Mouse (Mus musculus): ENCODE results near the gene Inhbe.

The Inhbe gene

DNA sequence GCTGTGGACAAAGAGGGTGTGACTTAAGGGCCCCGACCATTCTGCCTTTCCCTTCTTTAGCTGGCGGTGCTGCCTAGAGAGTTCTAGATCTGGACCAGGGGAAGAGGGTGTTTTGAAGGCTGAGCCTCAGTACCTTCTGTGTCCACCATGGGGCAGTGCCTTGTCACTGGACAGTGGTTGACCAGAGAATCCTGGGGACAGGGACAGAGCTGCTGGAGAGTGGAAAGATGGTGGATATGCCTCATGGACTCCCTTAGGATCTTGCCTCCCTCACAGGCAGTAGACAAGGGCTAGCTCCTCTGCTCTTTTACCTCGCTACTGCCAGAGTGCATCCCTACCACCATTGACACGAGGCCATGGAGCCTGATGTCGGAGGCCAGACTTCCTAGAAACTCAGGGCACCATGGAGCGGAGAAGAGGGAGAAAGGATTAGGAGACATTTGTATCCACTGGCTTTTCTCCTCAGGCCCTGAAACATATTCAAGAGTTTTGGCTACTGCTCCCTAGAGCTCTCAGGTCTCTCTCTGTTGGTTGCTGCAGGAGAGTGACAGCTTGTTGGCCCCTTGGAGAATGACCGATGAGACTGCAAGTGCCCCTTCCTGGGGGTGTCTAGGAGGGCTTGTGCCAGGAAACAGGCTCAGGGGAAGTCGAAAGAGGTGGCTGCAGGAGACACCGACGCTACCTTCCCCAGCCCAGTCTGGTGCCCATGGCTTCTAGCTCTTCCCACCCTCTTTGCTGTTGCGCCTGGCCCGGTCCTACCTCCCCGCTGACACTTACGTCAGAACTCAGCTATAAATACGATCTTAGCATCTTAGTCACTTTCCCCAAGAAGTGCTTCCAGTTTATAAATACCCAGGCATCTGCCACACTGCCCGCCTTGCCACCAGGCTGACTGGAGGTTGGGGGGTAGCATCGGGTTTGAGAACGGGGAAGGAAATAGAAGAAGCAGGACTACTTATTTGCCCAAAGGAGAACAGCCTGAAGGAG, at the start of gene Inhbe:
Inhbe (minus strand) TSS at position 503 of the 987 bp plus-strand sequence.
- DNase-seq = peak; percentile 94

DNA sequence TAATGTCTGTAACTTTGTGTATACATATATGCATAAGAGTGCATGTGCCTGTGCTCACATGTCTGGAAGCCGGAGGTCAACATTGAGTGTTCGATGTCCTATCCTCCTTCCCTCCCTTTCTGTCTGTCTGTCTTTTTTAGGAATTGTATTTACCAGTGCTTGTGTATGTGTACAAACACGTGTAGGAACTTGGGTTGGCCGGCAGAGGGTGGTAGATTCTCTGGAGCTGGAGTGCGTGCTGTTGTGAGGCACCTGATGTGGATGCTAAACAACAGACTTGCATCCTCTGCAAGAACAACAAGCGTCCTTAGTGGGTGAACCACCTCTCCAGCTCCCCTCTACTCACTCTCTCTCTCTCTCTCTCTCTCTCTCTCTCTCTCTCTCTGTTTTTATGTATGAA, 37.6 kb upstream of the Inhbe start:
- no peak for DNase-seq

- no peak for DNase-seq
These were observed 27.5 kb upstream of the Inhbe start for GRCm38 (mm10) chr10:127381743-127382134.

GRCm38 (mm10) chr10:127380767-127381742, 26.8 kb upstream of the Inhbe start:
- DNase-seq = no peak

GRCm38 (mm10) chr10:127380251-127380691, 26.1 kb upstream of the Inhbe start, which contains the start of gene R3hdm2:
R3hdm2 (plus strand) TSS chr10:127380327.
- DNase-seq = peak; percentile 99

DNA sequence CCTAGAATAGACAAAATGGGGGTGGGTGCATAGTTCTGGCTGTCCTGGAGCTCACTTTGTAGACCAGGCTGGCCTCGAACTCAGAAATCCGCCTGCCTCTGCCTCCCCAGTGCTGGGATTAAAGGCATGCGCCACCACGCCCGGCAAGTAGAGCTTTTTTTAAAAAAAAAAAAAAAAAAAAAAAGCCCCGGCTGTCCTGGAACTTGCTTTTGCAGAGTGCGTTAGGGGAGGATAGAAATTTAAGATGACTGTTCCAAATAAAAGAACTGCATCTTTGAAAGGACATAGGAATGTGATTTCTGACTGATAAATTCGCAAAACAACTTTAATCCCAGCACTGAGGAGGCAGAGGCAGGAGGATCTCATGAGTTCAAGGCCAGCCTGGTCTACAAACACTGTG, 25.4 kb upstream of the Inhbe start:
- no peak for DNase-seq

- no peak for DNase-seq
These were observed 23.5 kb upstream of the Inhbe start for GRCm38 (mm10) chr10:127377700-127378099.

DNA sequence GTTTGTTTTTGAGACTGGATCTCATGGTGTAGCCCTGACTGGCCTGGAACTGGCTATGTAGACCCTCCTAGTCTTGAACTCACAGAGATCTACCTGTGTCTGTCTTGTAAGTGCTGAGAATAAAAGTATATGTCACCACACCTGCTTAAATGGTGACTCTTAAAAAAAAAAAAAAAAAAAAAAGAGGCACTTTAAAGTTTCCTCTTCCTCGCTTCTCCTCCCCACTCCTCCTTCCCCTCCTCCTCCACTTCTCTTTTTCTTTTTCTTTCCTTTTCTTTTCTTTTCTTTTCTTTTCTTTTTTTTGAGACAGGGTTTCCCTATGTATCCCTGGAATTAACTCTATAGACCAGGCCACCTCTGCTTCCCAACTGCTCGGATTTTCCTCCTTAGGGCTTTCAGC, 16.8 kb upstream of the Inhbe start:
- no peak for DNase-seq

GRCm38 (mm10) chr10:127369834-127370820, 15.9 kb upstream of the Inhbe start, which contains the start of gene Inhbc:
Inhbc (minus strand) TSS chr10:127370431.
- DNase-seq = no peak

DNA sequence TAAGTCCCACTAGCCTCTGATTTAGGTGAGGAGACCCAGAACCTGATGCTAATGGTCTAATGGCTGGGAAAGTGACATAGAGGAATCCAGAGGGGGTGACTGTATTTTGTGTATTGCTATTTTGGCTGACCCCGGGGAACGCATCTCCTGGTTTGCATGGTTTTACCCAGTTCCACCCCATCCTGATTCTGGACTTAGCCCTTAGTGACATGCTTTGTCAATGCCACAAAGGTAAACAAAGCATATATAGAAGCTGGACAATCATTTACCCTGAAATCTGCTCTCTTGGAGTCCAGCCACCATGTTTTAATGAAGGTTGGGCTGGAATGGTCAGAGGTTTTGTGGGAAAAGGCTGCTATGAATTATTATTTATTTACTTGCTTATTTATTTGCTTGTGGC, 14.1 kb upstream of the Inhbe start:
- DNase-seq = no peak

DNA sequence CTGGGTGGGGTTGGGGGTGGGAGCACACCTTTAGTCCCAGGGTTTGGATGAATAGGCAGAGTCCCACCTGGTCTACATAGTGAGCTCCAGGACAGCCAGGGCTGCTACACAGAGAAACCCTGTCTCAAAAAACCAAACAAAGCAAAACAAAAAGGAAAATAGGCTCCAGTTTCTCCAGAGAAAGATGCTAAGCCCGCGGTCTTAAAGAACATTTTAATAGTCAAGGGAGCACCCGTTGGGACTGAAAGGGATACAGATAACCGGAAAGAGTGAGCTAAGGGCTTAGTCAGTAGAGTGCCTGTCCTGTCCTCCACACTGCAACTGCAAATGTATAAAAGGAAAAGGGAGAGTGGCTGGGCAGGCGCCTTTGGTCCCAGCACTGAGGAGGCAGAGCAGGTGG, 12.9 kb upstream of the Inhbe start:
- no peak for DNase-seq

DNA sequence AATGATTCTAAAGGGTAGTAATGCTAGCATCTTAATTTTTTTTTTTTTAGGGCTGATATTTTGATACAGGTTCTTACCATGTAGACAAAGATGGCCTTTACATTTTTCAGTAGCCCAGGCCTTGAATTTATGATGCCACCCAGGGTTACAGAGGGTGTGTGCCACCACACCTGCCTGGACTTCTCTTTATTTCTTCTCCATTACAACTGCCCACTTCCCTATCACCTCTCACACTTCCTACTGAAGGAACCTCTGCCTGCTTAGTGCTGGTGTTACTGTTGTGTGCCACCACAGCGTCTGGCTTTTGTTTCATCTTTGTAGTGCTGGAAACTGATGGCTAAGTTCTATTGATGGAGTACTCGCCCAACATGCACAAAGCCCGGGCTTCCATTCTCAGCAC, 6.5 kb upstream of the Inhbe start:
- no peak for DNase-seq

GRCm38 (mm10) chr10:127355336-127355735, 1.1 kb upstream of the Inhbe start:
- DNase-seq = no peak

GRCm38 (mm10) chr10:127352766-127353165, 1.4 kb downstream of the Inhbe start:
- peak; percentile 74 for DNase-seq

GRCm38 (mm10) chr10:127352187-127352586, 2.0 kb downstream of the Inhbe start:
- DNase-seq = peak; percentile 88

GRCm38 (mm10) chr10:127351719-127352118, 2.5 kb downstream of the Inhbe start:
- peak; percentile 85 for DNase-seq

DNA sequence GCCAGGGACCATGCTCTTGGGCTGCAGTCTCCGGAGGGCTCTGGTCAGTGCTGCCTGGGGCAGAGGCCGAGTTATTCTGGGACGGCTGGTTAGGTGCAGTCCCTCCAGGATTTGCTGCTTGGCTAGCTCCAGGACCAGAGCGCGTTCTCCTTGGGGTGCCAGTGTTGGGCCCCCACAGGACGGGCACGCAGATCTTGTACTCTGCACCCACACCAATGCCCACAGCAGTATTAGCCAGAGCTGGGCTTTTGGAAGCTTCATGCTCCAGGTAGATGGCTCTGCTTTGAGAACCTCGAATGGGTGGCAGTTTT, 3.0 kb downstream of the Inhbe start:
- peak; percentile 87 for DNase-seq

GRCm38 (mm10) chr10:127350594-127351284, 3.5 kb downstream of the Inhbe start:
- DNase-seq = peak; percentile 93

DNA sequence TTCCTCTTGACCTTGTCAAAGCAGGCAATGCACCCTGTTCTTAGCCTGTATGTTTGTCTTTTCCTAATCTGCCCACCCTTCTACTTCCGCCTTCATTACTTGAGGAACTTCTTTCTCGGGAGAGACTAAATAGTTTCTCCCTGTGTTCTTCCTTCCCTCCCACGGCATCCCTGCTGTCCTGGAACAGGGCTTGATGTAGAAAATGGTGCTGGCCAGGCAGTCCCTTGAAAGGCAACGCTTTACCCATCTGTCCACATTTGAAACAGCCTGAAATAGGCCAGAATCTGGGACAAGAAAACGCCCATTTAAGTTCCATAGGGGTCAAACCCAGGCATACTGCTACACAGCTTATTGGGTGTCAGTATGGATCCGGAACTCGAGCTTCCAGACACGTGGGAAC, 4.4 kb downstream of the Inhbe start:
- DNase-seq = peak; percentile 84

GRCm38 (mm10) chr10:127348957-127349356, 5.3 kb downstream of the Inhbe start:
- DNase-seq = peak; percentile 60

- peak; percentile 55 for DNase-seq
These were observed 8.0 kb downstream of the Inhbe start for GRCm38 (mm10) chr10:127346173-127346572.

Data from heart, adult 11 months (tissue).